Mouse (Mus musculus) stomach, postnatal 0 days (tissue): ENCODE results near the gene Klhl26.

Source experiments
- CTCF ChIP-seq: IDR thresholded peaks from 2 replicates; pipeline ENCODE4 v1.5.1; 2016; ENCODE audit warnings: antibody characterized with exemption, low read depth, mild to moderate bottlenecking, moderate library complexity
- EP300 ChIP-seq: optimal IDR thresholded peaks from 2 replicates; pipeline ENCODE3; 2016; ENCODE audit warnings: antibody characterized with exemption

- TF ChIP-seq CTCF = no peak
- no peak for TF ChIP-seq EP300
Measured at GRCm38 (mm10) chr8:70490061-70490879, 13.5 kb upstream of the Klhl26 start.
